Mouse (Mus musculus): ENCODE measurements around the gene Tbx15.

DNA sequence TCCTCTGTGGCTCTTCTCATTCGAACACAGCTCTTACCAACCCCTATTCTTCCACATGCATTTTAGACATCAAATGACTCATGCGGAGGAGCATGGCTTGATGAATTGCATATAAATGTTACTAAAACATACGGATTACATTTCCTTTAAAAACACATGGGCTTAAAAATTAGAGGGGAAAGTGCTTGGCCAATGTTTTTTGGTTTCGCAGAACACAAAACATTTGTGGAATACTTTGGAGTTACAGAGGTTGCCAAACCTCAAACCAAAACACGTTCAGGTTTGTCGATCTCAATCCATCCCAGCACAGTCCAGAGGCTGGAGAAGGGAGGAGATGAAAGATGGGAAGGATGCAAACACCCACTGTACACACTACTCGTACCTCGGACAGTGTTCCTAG, 90.9 kb downstream of the Tbx15 start:
- TF ChIP-seq CTCF (IDR thresholded peaks at IDR 0.05; ENCODE audit: borderline replicate concordance, extremely low read depth, insufficient read depth, insufficient read length) (no peak), POLR2A (IDR thresholded peaks at IDR 0.05; ENCODE audit: borderline replicate concordance, extremely low read depth, insufficient read depth, insufficient read length, poor library complexity, severe bottlenecking) (no peak)

Measured in brain, embryonic 14.5 days (tissue).